Mouse (Mus musculus) skeletal muscle tissue, adult 2 months (tissue): Measurements from ENCODE around the gene Cacnb2.

Experiments
- DNase-seq: peaks from one replicate; pipeline ENCODE4 v3.0.0-alpha.2; 2012; ENCODE audit warnings: low read depth, low spot score

Cacnb2 gene

GRCm38 (mm10) chr2:14602788-14603187 is at the start of gene Cacnb2:
Cacnb2 (plus strand) TSS chr2:14603088.
- no peak for DNase-seq

- DNase-seq: no peak
Measured at GRCm38 (mm10) chr2:14568020-14568419, 34.9 kb upstream of the Cacnb2 start.

GRCm38 (mm10) chr2:14571300-14571699 is 31.6 kb upstream of the Cacnb2 start:
- DNase-seq: no peak

- no peak for DNase-seq
Measured at GRCm38 (mm10) chr2:14589541-14589940, 13.3 kb upstream of the Cacnb2 start.

GRCm38 (mm10) chr2:14597909-14598563 is 4.9 kb upstream of the Cacnb2 start:
- no peak for DNase-seq

GRCm38 (mm10) chr2:14603784-14604781 is 1.2 kb downstream of the Cacnb2 start:
- DNase-seq: no peak

- DNase-seq: no peak
Measured at GRCm38 (mm10) chr2:14604791-14605190, 1.9 kb downstream of the Cacnb2 start.

GRCm38 (mm10) chr2:14605207-14605606 is 2.3 kb downstream of the Cacnb2 start:
- no peak for DNase-seq

GRCm38 (mm10) chr2:14608606-14609005 is 5.7 kb downstream of the Cacnb2 start:
- no peak for DNase-seq

GRCm38 (mm10) chr2:14612705-14613104 is 9.8 kb downstream of the Cacnb2 start:
- no peak for DNase-seq

GRCm38 (mm10) chr2:14616361-14616760 is 13.5 kb downstream of the Cacnb2 start:
- no peak for DNase-seq

- no peak for DNase-seq
Measured at GRCm38 (mm10) chr2:14620120-14620853, 17.4 kb downstream of the Cacnb2 start.

GRCm38 (mm10) chr2:14620891-14621290 is 18.0 kb downstream of the Cacnb2 start:
- DNase-seq: no peak

GRCm38 (mm10) chr2:14623820-14624219 is 20.9 kb downstream of the Cacnb2 start:
- no peak for DNase-seq

GRCm38 (mm10) chr2:14629814-14630492 is 27.1 kb downstream of the Cacnb2 start:
- no peak for DNase-seq

GRCm38 (mm10) chr2:14631590-14631989 is 28.7 kb downstream of the Cacnb2 start:
- peak; percentile 39 for DNase-seq

GRCm38 (mm10) chr2:14633202-14633601 is 30.3 kb downstream of the Cacnb2 start:
- DNase-seq: no peak

GRCm38 (mm10) chr2:14639266-14639665 is 36.4 kb downstream of the Cacnb2 start:
- DNase-seq: no peak

GRCm38 (mm10) chr2:14639877-14640276 is 37.0 kb downstream of the Cacnb2 start:
- no peak for DNase-seq

- no peak for DNase-seq
Measured at GRCm38 (mm10) chr2:14641040-14641439, 38.2 kb downstream of the Cacnb2 start.

GRCm38 (mm10) chr2:14651268-14651667 is 48.4 kb downstream of the Cacnb2 start:
- no peak for DNase-seq
